Mouse (Mus musculus): ENCODE measurements around the gene Cnot3. TPM values are rescaled to one million over a fixed set of nuclear protein-coding genes. Genes with fewer than 3 reads are reported as not detected.
"Not testable (repeated sequence)": the region's sequence is repeated elsewhere in the genome, so short reads cannot be mapped to it uniquely, and the experiment has no call there.

The Cnot3 gene
- polyA plus RNA-seq, 1 experiment from 2014 or later, result 88.1 TPM

- Histone ChIP-seq H3K9me3 (ENCODE audit: control insufficient read depth, low read length) (no peaks in the 10 kb centered on the region), H3K4me3 (ENCODE audit: low read depth, low read length) (no peak overlapping the region), H3K4me2 (ENCODE audit: low read depth, low read length, severe bottlenecking) (no peak overlapping the region), H3K27ac (ENCODE audit: low read depth, low read length) (no peak overlapping the region), H3K4me1 (replicated peaks; ENCODE audit: control insufficient read depth, insufficient read depth, low read length) (peaks cover 3% of the 10 kb centered on the region; the same call in 1 of the 2 replicates), H3K9ac (ENCODE audit: low read length) (no peak overlapping the region), H3K27me3 (ENCODE audit: control insufficient read depth, insufficient read depth, low read length) (no peaks in the 10 kb centered on the region), H3K36me3 (ENCODE audit: control insufficient read depth, insufficient read depth, low read length) (peaks cover 2% of the 10 kb centered on the region; the same call in 1 of the 2 replicates)
- DNase-seq (ENCODE audit: low spot score) (peak; percentile 48), ATAC-seq (replicated peaks; ENCODE audit: low FRiP score) (no peak)
- WGBS, result 72% methylated on average over 4 of the region's 4 CpGs
Measured at GRCm38 (mm10) chr7:3707027-3707426, 62.0 kb downstream of the Cnot3 start.

GRCm38 (mm10) chr7:3707568-3708413 lies 62.7 kb downstream of the Cnot3 start:
- DNase-seq (ENCODE audit: low spot score) (peak; percentile 52), ATAC-seq (replicated peaks; ENCODE audit: low FRiP score) (no peak)
- H3K27ac ChIP-seq (ENCODE audit: low read depth, low read length), result 0 out of 2 replicates have a peak overlapping the region, but pooled peaks have one; percentile 31
- H3K4me1 ChIP-seq (replicated peaks; ENCODE audit: control insufficient read depth, insufficient read depth, low read length), result peaks cover 3% of the 10 kb centered on the region; the same call in 1 of the 2 replicates
- H3K9ac ChIP-seq (ENCODE audit: low read length), result no peak overlapping the region
- peaks cover 2% of the 10 kb centered on the region; the same call in 1 of the 2 replicates for H3K36me3 ChIP-seq (ENCODE audit: control insufficient read depth, insufficient read depth, low read length)
- H3K4me3 ChIP-seq (ENCODE audit: low read depth, low read length), result no peak overlapping the region
- H3K9me3 ChIP-seq (ENCODE audit: control insufficient read depth, low read length), result no peaks in the 10 kb centered on the region
- H3K4me2 ChIP-seq (ENCODE audit: low read depth, low read length, severe bottlenecking), result no peak overlapping the region
- WGBS, result 18% methylated on average over 7 of the region's 7 CpGs
- no peaks in the 10 kb centered on the region for H3K27me3 ChIP-seq (ENCODE audit: control insufficient read depth, insufficient read depth, low read length)

- ATAC-seq (replicated peaks; ENCODE audit: low FRiP score); H3K27ac ChIP-seq (ENCODE audit: low read depth, low read length); H3K4me3 ChIP-seq (ENCODE audit: low read depth, low read length); H3K9ac ChIP-seq (ENCODE audit: low read length); H3K4me2 ChIP-seq (ENCODE audit: low read depth, low read length, severe bottlenecking); H3K36me3 ChIP-seq (ENCODE audit: control insufficient read depth, insufficient read depth, low read length); H3K27me3 ChIP-seq (ENCODE audit: control insufficient read depth, insufficient read depth, low read length); H3K4me1 ChIP-seq (replicated peaks; ENCODE audit: control insufficient read depth, insufficient read depth, low read length); H3K9me3 ChIP-seq (ENCODE audit: control insufficient read depth, low read length); DNase-seq (ENCODE audit: low spot score): not testable (repeated sequence)
- WGBS, result 44% methylated on average over 5 of the region's 5 CpGs
Measured at GRCm38 (mm10) chr7:3708447-3708980, 63.4 kb downstream of the Cnot3 start.

GRCm38 (mm10) chr7:3709000-3709399 lies 63.9 kb downstream of the Cnot3 start:
- ATAC-seq (replicated peaks; ENCODE audit: low FRiP score) (no peak), DNase-seq (ENCODE audit: low spot score) (no peak)
- H3K36me3 ChIP-seq (ENCODE audit: control insufficient read depth, insufficient read depth, low read length), result peaks cover 2% of the 10 kb centered on the region; the same call in 1 of the 2 replicates
- no peaks in the 10 kb centered on the region for H3K27me3 ChIP-seq (ENCODE audit: control insufficient read depth, insufficient read depth, low read length)
- no peak overlapping the region for H3K4me2 ChIP-seq (ENCODE audit: low read depth, low read length, severe bottlenecking)
- H3K27ac ChIP-seq (ENCODE audit: low read depth, low read length), result no peak overlapping the region
- H3K4me3 ChIP-seq (ENCODE audit: low read depth, low read length), result no peak overlapping the region
- H3K9me3 ChIP-seq (ENCODE audit: control insufficient read depth, low read length), result no peaks in the 10 kb centered on the region
- H3K4me1 ChIP-seq (replicated peaks; ENCODE audit: control insufficient read depth, insufficient read depth, low read length), result peaks cover 3% of the 10 kb centered on the region; the same call in 1 of the 2 replicates
- no peak overlapping the region for H3K9ac ChIP-seq (ENCODE audit: low read length)
- WGBS, result 87% methylated on average over 1 of the region's 1 CpGs

Small RNAs within 50 kb of the gene (microRNA-seq; reads per million reads assigned to microRNA genes)
- gene Mir3572 (ENCODE audit: insufficient number of aligned reads), result 4.2 reads per million

Other genes starting within 250 kb of the Cnot3 start
- gene Cacng6, start 221.1 kb upstream of the Cnot3 start, polyA plus RNA-seq (2014; fragmentation: Nextera tagmentation; extraction: Ambion mirVana), result 0.40 and 0.44 TPM in 2 replicates
- gene Tarm1, start 142.6 kb upstream of the Cnot3 start, polyA plus RNA-seq (2014; fragmentation: Nextera tagmentation; extraction: Ambion mirVana), result not detected in 2 replicates
- 0.15 and 0.36 TPM in 2 replicates for gene Oscar, start 29.1 kb upstream of the Cnot3 start, polyA plus RNA-seq (2014; fragmentation: Nextera tagmentation; extraction: Ambion mirVana)
- 338 and 353 TPM in 2 replicates for gene Ndufa3, start 27.9 kb upstream of the Cnot3 start, polyA plus RNA-seq (2014; fragmentation: Nextera tagmentation; extraction: Ambion mirVana)
- gene Tfpt, start 15.3 kb upstream of the Cnot3 start, polyA plus RNA-seq (2014; fragmentation: Nextera tagmentation; extraction: Ambion mirVana), result 30.0 and 31.9 TPM in 2 replicates
- gene Prpf31, start 15.3 kb upstream of the Cnot3 start, polyA plus RNA-seq (2014; fragmentation: Nextera tagmentation; extraction: Ambion mirVana), result 157 and 164 TPM in 2 replicates
- 15.0 and 16.1 TPM in 2 replicates for gene Leng1, start 20.6 kb downstream of the Cnot3 start, polyA plus RNA-seq (2014; fragmentation: Nextera tagmentation; extraction: Ambion mirVana)
- 2.1 and 3.5 TPM in 2 replicates for gene Tmc4, start 32.3 kb downstream of the Cnot3 start, polyA plus RNA-seq (2014; fragmentation: Nextera tagmentation; extraction: Ambion mirVana)
- 243 and 269 TPM in 2 replicates for gene Tsen34, start 47.6 kb downstream of the Cnot3 start, polyA plus RNA-seq (2014; fragmentation: Nextera tagmentation; extraction: Ambion mirVana)
- gene Mboat7, start 48.3 kb downstream of the Cnot3 start, polyA plus RNA-seq (2014; fragmentation: Nextera tagmentation; extraction: Ambion mirVana), result 37.1 and 40.2 TPM in 2 replicates
- gene Rps9, start 58.7 kb downstream of the Cnot3 start, polyA plus RNA-seq (2014; fragmentation: Nextera tagmentation; extraction: Ambion mirVana), result 1,200 and 1,214 TPM in 2 replicates
- gene Pirb, start 75.1 kb downstream of the Cnot3 start, polyA plus RNA-seq (2014; fragmentation: Nextera tagmentation; extraction: Ambion mirVana), result 0.12 and 0.27 TPM in 2 replicates
- not detected in 2 replicates for gene Gm15448, start 180.4 kb downstream of the Cnot3 start, polyA plus RNA-seq (2014; fragmentation: Nextera tagmentation; extraction: Ambion mirVana)
- not detected in 2 replicates for gene Pira2, start 199.8 kb downstream of the Cnot3 start, polyA plus RNA-seq (2014; fragmentation: Nextera tagmentation; extraction: Ambion mirVana)

Data from forebrain, embryonic 11.5 days (tissue).